Mouse (Mus musculus) forebrain, embryonic 14.5 days (tissue): ENCODE measurements around the gene Uba52. TPM values are rescaled to one million over a fixed set of nuclear protein-coding genes. Genes with fewer than 3 reads are reported as not detected.
"Not testable (repeated sequence)": the region's sequence is repeated elsewhere in the genome, so short reads cannot be mapped to it uniquely, and the experiment has no call there.

Experiments used
- ATAC-seq: fragments of 200-750 bp; cut with Nextera tagmentation; 2 replicates; pipeline ENCODE4 v1.8.0; 2017; ENCODE audit warnings: mild to moderate bottlenecking, moderate library complexity
- DNase-seq: peaks from one replicate; pipeline ENCODE4 v3.0.0-alpha.2; 2015; ENCODE audit warnings: low spot score
- H3K27ac ChIP-seq: fragments of 300-500 bp; sonication (generic); 2 replicates; pipeline ENCODE4 v1.5.1; 2014; ENCODE audit warnings: low read depth, mild to moderate bottlenecking, control low read depth, low read length, moderate library complexity
- H3K27me3 ChIP-seq: fragments of 300-500 bp; sonication (generic); replicated peaks from 2 replicates; pipeline ENCODE4 v1.6.1; 2014; ENCODE audit warnings: low read length, control low read depth, mixed read lengths; ENCODE audit not compliant: control insufficient read depth, insufficient read depth
- H3K36me3 ChIP-seq: fragments of 300-500 bp; sonication (generic); 2 replicates; pipeline ENCODE4 v1.6.1; 2014; ENCODE audit warnings: low read length, control low read depth; ENCODE audit not compliant: control insufficient read depth, insufficient read depth
- H3K4me1 ChIP-seq: fragments of 300-500 bp; sonication (generic); 2 replicates; pipeline ENCODE4 v1.6.1; 2014; ENCODE audit warnings: antibody characterized with exemption, low read length, control low read depth; ENCODE audit not compliant: control insufficient read depth, insufficient read depth
- H3K4me2 ChIP-seq: fragments of 300-500 bp; sonication (generic); 2 replicates; pipeline ENCODE4 v1.6.1; 2014; ENCODE audit warnings: mild to moderate bottlenecking, control low read depth, low read length
- H3K4me3 ChIP-seq: fragments of 300-500 bp; sonication (generic); 2 replicates; pipeline ENCODE4 v1.5.1; 2014; ENCODE audit warnings: low read depth, low read length, control low read depth
- H3K9ac ChIP-seq: fragments of 300-500 bp; sonication (generic); 2 replicates; pipeline ENCODE4 v1.6.1; 2014; ENCODE audit warnings: mild to moderate bottlenecking, low read length, control low read depth, moderate library complexity
- H3K9me3 ChIP-seq: fragments of 300-500 bp; sonication (generic); replicated peaks from 2 replicates; pipeline ENCODE4 v1.6.1; 2016; ENCODE audit warnings: low read length, control low read depth, mixed read lengths; ENCODE audit not compliant: control insufficient read depth
- WGBS: fragments of 180-500 bp; shearing (Covaris S2); extraction: QIAGEN DNeasy Blood & Tissue Kit; methylation state at CpG from one replicate; pipeline ENCODE4 v1.1.7; 2014; 5-methylcytosine and 5-hydroxymethylcytosine counted together
- polyA plus RNA-seq: library from polyadenylated mRNA; unstranded; fragments of >200 nt; fragmentation: Nextera tagmentation; extraction: Ambion mirVana; gene quantifications from 2 replicates; pipeline ENCODE4 v1.2.1, GENCODE M21; 2014

The Uba52 gene
- polyA plus RNA-seq, 1 experiment from 2014 or later: 911 TPM

DNA sequence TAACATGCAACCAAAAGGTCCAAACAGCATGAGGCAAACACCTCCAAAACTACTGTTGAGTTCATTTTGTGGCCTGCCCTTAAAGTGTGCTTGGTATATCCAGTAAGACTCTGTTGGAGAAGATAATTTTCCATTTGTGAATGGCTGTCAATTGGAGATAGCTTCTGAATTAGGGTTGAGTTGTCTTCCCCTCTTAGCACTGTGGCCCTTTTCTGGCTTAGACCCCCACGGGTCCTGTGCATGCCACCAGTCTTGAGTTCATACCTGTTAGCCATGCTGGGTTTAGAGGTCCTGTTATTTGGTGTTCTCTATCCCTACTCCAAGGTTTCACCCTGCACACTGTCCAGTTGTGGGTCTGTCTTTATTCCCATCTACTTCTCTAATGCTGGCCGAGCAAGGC, 1.2 kb upstream of the Uba52 start:
- H3K4me2 ChIP-seq: no peak overlapping the region
- 94% methylated on average over 2 of the region's 2 CpGs for WGBS

DNA sequence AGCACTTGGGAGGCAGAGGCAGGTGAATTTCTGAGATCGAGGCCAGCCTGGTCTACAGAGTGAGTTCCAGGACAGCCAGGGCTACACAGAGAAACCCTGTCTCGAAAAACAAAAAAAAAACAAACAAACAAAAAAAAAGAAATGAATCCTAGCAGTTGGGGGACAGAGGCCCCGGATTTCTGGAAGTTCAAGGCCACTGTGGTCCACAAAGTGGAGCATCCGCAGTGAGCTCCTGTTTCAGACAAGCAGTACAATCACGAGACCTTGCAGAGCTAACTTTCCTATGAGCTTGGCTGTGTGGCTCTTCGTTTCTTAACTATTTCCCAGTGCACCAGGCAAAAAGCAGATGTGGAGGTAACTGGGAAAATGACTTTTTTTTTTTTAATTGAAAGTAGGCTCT, 573 bp upstream of the Uba52 start:
- H3K4me1 ChIP-seq, DNase-seq, H3K27me3 ChIP-seq, H3K9ac ChIP-seq, H3K9me3 ChIP-seq, ATAC-seq: not testable (repeated sequence)
- Histone ChIP-seq H3K27ac (0 out of 2 replicates have a peak overlapping the region, but pooled peaks have one; percentile 93), H3K36me3 (peaks cover 41% of the 10 kb centered on the region), H3K4me2 (peak overlapping the region; percentile 43), H3K4me3 (peak overlapping the region; percentile 97)
- WGBS: 91% methylated on average over 6 of the region's 6 CpGs

More for the DNA sequence above, 1.2 kb upstream of the Uba52 start:
- H3K9me3 ChIP-seq: no peaks in the 10 kb centered on the region
- no peak overlapping the region for H3K27ac ChIP-seq
- ATAC-seq (no peak), DNase-seq (no peak)
- peaks cover 10% of the 10 kb centered on the region for H3K4me1 ChIP-seq
- no peak overlapping the region for H3K9ac ChIP-seq
- peaks cover 44% of the 10 kb centered on the region for H3K36me3 ChIP-seq
- no peak overlapping the region for H3K4me3 ChIP-seq
- no peaks in the 10 kb centered on the region for H3K27me3 ChIP-seq

- 13% methylated on average over 25 of the region's 25 CpGs for WGBS
- Histone ChIP-seq H3K4me2 (peak overlapping the region; percentile 99), H3K27me3 (no peaks in the 10 kb centered on the region), H3K4me1 (peaks cover 16% of the 10 kb centered on the region), H3K9ac (peak overlapping the region; percentile 97), H3K4me3 (peak overlapping the region; percentile 97), H3K36me3 (peaks cover 35% of the 10 kb centered on the region), H3K9me3 (no peaks in the 10 kb centered on the region), H3K27ac (no peak overlapping the region)
- no peak for DNase-seq
- ATAC-seq: no peak
These were observed 1.2 kb downstream of the Uba52 start for GRCm38 (mm10) chr8:70509281-70509952.

DNA sequence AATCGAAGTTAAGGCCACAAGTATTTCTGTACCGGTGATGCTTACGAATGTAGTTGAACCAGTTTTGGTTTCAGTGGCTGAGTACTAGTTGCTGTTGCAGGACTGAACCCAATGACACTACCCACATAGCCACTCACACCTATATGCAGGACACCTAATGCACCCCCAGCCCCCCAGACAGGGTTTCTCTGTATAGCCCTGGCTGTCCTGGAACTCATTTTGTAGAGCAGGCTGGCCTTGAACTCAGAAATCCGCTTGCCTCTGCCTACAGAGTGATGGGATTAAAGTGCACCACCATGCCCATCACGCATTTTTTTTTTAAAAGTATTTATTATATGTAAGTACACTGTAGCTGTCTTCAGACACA, 3.6 kb downstream of the Uba52 start:
- H3K4me2 ChIP-seq: peak overlapping the region; percentile 89; the same call in 1 of the 2 replicates
- no peak for ATAC-seq
- peaks cover 17% of the 10 kb centered on the region for H3K27me3 ChIP-seq
- WGBS: 56% methylated on average over 5 of the region's 5 CpGs
- peaks cover 16% of the 10 kb centered on the region for H3K4me1 ChIP-seq
- no peak overlapping the region; the same call in 1 of the 2 replicates for H3K4me3 ChIP-seq
- H3K36me3 ChIP-seq: peaks cover 29% of the 10 kb centered on the region
- H3K9me3 ChIP-seq: no peaks in the 10 kb centered on the region
- H3K27ac ChIP-seq: no peak overlapping the region
- no peak overlapping the region for H3K9ac ChIP-seq
- DNase-seq: no peak

GRCm38 (mm10) chr8:70506328-70507026, 4.1 kb downstream of the Uba52 start, which contains the start of gene Rex1bd:
TSS of gene Rex1bd (minus strand) at chr8:70506752.
- Histone ChIP-seq H3K36me3 (peaks cover 29% of the 10 kb centered on the region), H3K4me3 (peak within 1 kb of the TSS; percentile 52), H3K27ac (peak within 1 kb of the TSS; percentile 85), H3K9ac (peak within 1 kb of the TSS; percentile 75), H3K27me3 (peaks cover 23% of the 10 kb centered on the region), H3K9me3 (no peaks in the 10 kb centered on the region), H3K4me1 (peaks cover 16% of the 10 kb centered on the region), H3K4me2 (peak within 1 kb of the TSS; percentile 89)
- ATAC-seq (peak; percentile 83), DNase-seq (peak; percentile 94)
- 2% methylated on average over 40 of the region's 40 CpGs for WGBS

- Histone ChIP-seq H3K9ac (peak overlapping the region; percentile 75), H3K4me1 (peaks cover 16% of the 10 kb centered on the region), H3K27me3 (peaks cover 29% of the 10 kb centered on the region), H3K4me2 (peak overlapping the region; percentile 89), H3K9me3 (no peaks in the 10 kb centered on the region), H3K36me3 (peaks cover 29% of the 10 kb centered on the region), H3K4me3 (peak overlapping the region; percentile 52), H3K27ac (peak overlapping the region; percentile 85; the same call in 1 of the 2 replicates)
- 44% methylated on average over 32 of the region's 32 CpGs for WGBS
- ATAC-seq: no peak; the same call in 1 of the 2 replicates
- no peak for DNase-seq
These were observed 4.8 kb downstream of the Uba52 start for GRCm38 (mm10) chr8:70505698-70506327.

GRCm38 (mm10) chr8:70504851-70505250, 5.8 kb downstream of the Uba52 start:
- no peak overlapping the region for H3K27ac ChIP-seq
- no peak overlapping the region for H3K4me2 ChIP-seq
- H3K9me3 ChIP-seq: no peaks in the 10 kb centered on the region
- peaks cover 16% of the 10 kb centered on the region for H3K4me1 ChIP-seq
- H3K36me3 ChIP-seq: peaks cover 29% of the 10 kb centered on the region
- H3K27me3 ChIP-seq: peaks cover 39% of the 10 kb centered on the region
- DNase-seq (peak; percentile 75), ATAC-seq (no peak)
- WGBS: 61% methylated on average over 3 of the region's 3 CpGs
- no peak overlapping the region for H3K4me3 ChIP-seq
- no peak overlapping the region for H3K9ac ChIP-seq

DNA sequence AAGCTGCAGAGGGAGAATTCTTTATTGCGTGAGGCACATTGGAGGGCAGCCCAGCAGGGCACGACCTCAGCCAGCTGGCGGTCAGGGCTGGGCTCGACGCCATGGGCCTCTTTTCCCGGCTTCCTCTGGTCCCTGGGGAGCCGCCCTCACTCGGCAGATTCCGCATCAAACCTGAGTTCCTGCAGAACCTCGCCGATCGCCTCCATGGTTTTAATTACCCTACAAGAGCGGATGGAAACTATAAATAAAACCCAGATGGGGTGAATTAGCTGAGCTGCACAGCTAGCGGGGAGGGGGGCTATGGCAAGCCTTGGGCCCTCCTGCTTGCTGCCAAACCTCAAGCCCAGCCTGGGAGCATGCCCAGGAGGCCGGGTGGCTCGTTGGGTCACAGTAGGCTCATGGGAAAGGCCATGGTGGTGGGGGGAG, 6.3 kb downstream of the Uba52 start:
- ATAC-seq (no peak), DNase-seq (no peak)
- Histone ChIP-seq H3K9me3 (no peaks in the 10 kb centered on the region), H3K9ac (no peak overlapping the region), H3K27me3 (peaks cover 45% of the 10 kb centered on the region), H3K4me1 (peaks cover 14% of the 10 kb centered on the region), H3K4me2 (no peak overlapping the region), H3K27ac (no peak overlapping the region), H3K4me3 (no peak overlapping the region), H3K36me3 (peaks cover 29% of the 10 kb centered on the region)
- WGBS: 79% methylated on average over 16 of the region's 16 CpGs
